Mouse (Mus musculus): ENCODE measurements around the gene Slc22a3. TPM values are rescaled to one million over a fixed set of nuclear protein-coding genes. Genes with fewer than 3 reads are reported as not detected.

The Slc22a3 gene
- total and polyA plus RNA-seq, 3 experiments: not detected

- H3K4me2 ChIP-seq (ENCODE audit: insufficient read depth, low read depth, poor library complexity, severe bottlenecking): no peak overlapping the region
- peaks cover 23% of the 10 kb centered on the region for H3K27me3 ChIP-seq (replicated peaks)
- H3K9me3 ChIP-seq (replicated peaks; ENCODE audit: low read length): no peaks in the 10 kb centered on the region
- H3K4me3 ChIP-seq (replicated peaks in 1 of 3; ENCODE audit: low read depth in 2 of 3, low read length in 2 of 3, poor library complexity in 1 of 3): no peak overlapping the region
- H3K79me2 ChIP-seq (replicated peaks; ENCODE audit: control insufficient read depth, extremely low read depth, insufficient read depth, poor library complexity, severe bottlenecking): no peaks in the 10 kb centered on the region
- TF ChIP-seq HCFC1 (IDR thresholded peaks at IDR 0.05; ENCODE audit: low read depth, low read length): no peak
- 0 out of 2 replicates have a peak, but pooled peaks have one; percentile 19 for TF ChIP-seq CHD2 (IDR thresholded peaks at IDR 0.05; ENCODE audit: low read length)
- no peak for TF ChIP-seq MXI1 (IDR thresholded peaks at IDR 0.05; ENCODE audit: low read depth, low read length)
- TF ChIP-seq SMC3 (IDR thresholded peaks at IDR 0.05; ENCODE audit: low read depth, low read length): no peak
- TF ChIP-seq ZNF384 (IDR thresholded peaks at IDR 0.05; ENCODE audit: low read depth, low read length): no peak
- TF ChIP-seq RCOR1 (conservative IDR thresholded peaks at IDR 0.05; ENCODE audit: low read depth, low read length): no peak
- TF ChIP-seq SIN3A (IDR thresholded peaks at IDR 0.05; ENCODE audit: low read length): no peak
- no peak for TF ChIP-seq NELFE (IDR thresholded peaks at IDR 0.05; ENCODE audit: low read depth, low read length)
- in situ Hi-C loops (cut with MboI; ENCODE audit: low pct_ligation_motif_present, low pct_unique_long_range_greater_than_20kb, low sequenced_read_pairs) (loop anchor here (5.0 to 10.0 kb wide), 3 partner anchors 37 to 250 kb away; no protein-coding TSS in a partner anchor), dilution Hi-C loops (cut with MboI; ENCODE audit: extremely low pct_ligation_motif_present, extremely low pct_unique_long_range_greater_than_20kb, low sequenced_read_pairs) (no loop called here)
- no peaks in the 10 kb centered on the region for H3K36me3 ChIP-seq (replicated peaks in 1 of 2; ENCODE audit: control insufficient read depth in 1 of 2, insufficient read depth in 1 of 2, low read length in 1 of 2)
- H3K27ac ChIP-seq (ENCODE audit: insufficient read depth, low read depth): no peak overlapping the region
- H3K9ac ChIP-seq (ENCODE audit: insufficient read depth, low read depth): no peak overlapping the region
- no peak for DNase-seq (ENCODE audit: extremely low read depth)
- peaks cover 3 to 25% of the 10 kb centered on the region in 2 experiments; a peak in 3 of 4 replicates for H3K4me1 ChIP-seq (ENCODE audit: control insufficient read depth in 1 of 2, insufficient read depth in 2 of 2)
These were observed 92.3 kb downstream of the Slc22a3 start for GRCm38 (mm10) chr17:12415031-12415735.

- Histone ChIP-seq H3K27me3 (replicated peaks) (peaks cover 20% of the 10 kb centered on the region), H3K4me1 (ENCODE audit: control insufficient read depth in 1 of 2, insufficient read depth in 2 of 2) (peaks cover 0 to 10% of the 10 kb centered on the region in 2 experiments; a peak in 2 of 4 replicates), H3K4me2 (ENCODE audit: insufficient read depth, low read depth, poor library complexity, severe bottlenecking) (no peak overlapping the region), H3K9me3 (replicated peaks; ENCODE audit: low read length) (no peaks in the 10 kb centered on the region), H3K4me3 (replicated peaks in 1 of 3; ENCODE audit: low read depth in 2 of 3, low read length in 2 of 3, poor library complexity in 1 of 3) (no peak overlapping the region), H3K9ac (ENCODE audit: insufficient read depth, low read depth) (no peak overlapping the region), H3K36me3 (replicated peaks in 1 of 2; ENCODE audit: control insufficient read depth in 1 of 2, insufficient read depth in 1 of 2, low read length in 1 of 2) (no peaks in the 10 kb centered on the region), H3K79me2 (replicated peaks; ENCODE audit: control insufficient read depth, extremely low read depth, insufficient read depth, poor library complexity, severe bottlenecking) (no peaks in the 10 kb centered on the region), H3K27ac (ENCODE audit: insufficient read depth, low read depth) (no peak overlapping the region)
- in situ Hi-C loops (cut with MboI; ENCODE audit: low pct_ligation_motif_present, low pct_unique_long_range_greater_than_20kb, low sequenced_read_pairs) (loop anchor here (10.0 kb wide), 1 partner anchor 252 kb away; no protein-coding TSS in a partner anchor), dilution Hi-C loops (cut with MboI; ENCODE audit: extremely low pct_ligation_motif_present, extremely low pct_unique_long_range_greater_than_20kb, low sequenced_read_pairs) (no loop called here)
- TF ChIP-seq RAD21 (IDR thresholded peaks at IDR 0.05; ENCODE audit: low read depth, low read length) (no peak), EP300 (IDR thresholded peaks at IDR 0.05; ENCODE audit: low read length) (no peak), KAT2A (IDR thresholded peaks at IDR 0.05; ENCODE audit: insufficient replicate concordance, low read length) (no peak), CHD2 (IDR thresholded peaks at IDR 0.05; ENCODE audit: low read length) (no peak), ELF1 (IDR thresholded peaks at IDR 0.05; ENCODE audit: low read depth, low read length) (no peak), UBTF (IDR thresholded peaks at IDR 0.05; ENCODE audit: low read depth, low read length) (no peak), ZC3H11A (IDR thresholded peaks at IDR 0.05; ENCODE audit: low read depth, low read length) (no peak), TBP (conservative IDR thresholded peaks at IDR 0.05; ENCODE audit: low read depth, low read length) (no peak), SMC3 (IDR thresholded peaks at IDR 0.05; ENCODE audit: low read depth, low read length) (no peak), HCFC1 (IDR thresholded peaks at IDR 0.05; ENCODE audit: low read depth, low read length) (no peak), ZKSCAN1 (IDR thresholded peaks at IDR 0.05; ENCODE audit: borderline replicate concordance, low read depth, low read length) (no peak), POLR2A (IDR thresholded peaks at IDR 0.05; ENCODE audit: low read depth, low read length) (no peak), SIN3A (IDR thresholded peaks at IDR 0.05; ENCODE audit: low read length) (no peak), MXI1 (IDR thresholded peaks at IDR 0.05; ENCODE audit: low read depth, low read length) (no peak), MAX (IDR thresholded peaks at IDR 0.05; ENCODE audit: low read length) (no peak), NRF1 (IDR thresholded peaks at IDR 0.05; ENCODE audit: low read depth, low read length) (no peak), BHLHE40 (IDR thresholded peaks at IDR 0.05; ENCODE audit: low read depth, low read length) (no peak)
- no peak for DNase-seq (ENCODE audit: extremely low read depth)
These were observed 94.6 kb downstream of the Slc22a3 start for GRCm38 (mm10) chr17:12412891-12413237.
